8 mouse cellular contexts compared by ENCODE assay signal in genomic region chr4:24850401-24851325, GRCm38 (mm10). TPM values are rescaled to one million over a fixed set of nuclear protein-coding genes. Genes with fewer than 3 reads are reported as not detected.
A peak's percentile ranks its signal among the peaks of the same experiment; 100 is the strongest.
DNase-seq lines count a peak whose midpoint lies in the region; ATAC-seq lines count a peak whose summit lies in the region.

Gene Klhl32 (minus strand): TSS chr4:24851124.

- peak within 1 kb of the TSS; percentile 70 for H3K4me3 ChIP-seq in hindbrain, embryonic 12.5 days

- DNase-seq in Muller cell, postnatal 12 days (ENCODE audit: inconsistent ontology term), result peak; percentile 85
- peak; percentile 90 for DNase-seq in cerebellum, adult 9-10 months
- peak; percentile 70 to 79 for DNase-seq in frontal cortex, postnatal 14 days (ENCODE audit: low spot score in 2 of 2)
- peak; percentile 69 for DNase-seq in left cerebral cortex, adult 11 months (ENCODE audit: low spot score)
- DNase-seq in lung, postnatal 25 days (ENCODE audit: low spot score), result peak; percentile 17
- peak; percentile 82 for DNase-seq in right cerebral cortex, postnatal 14 days
- DNase-seq in urinary bladder, postnatal 36 days (ENCODE audit: low spot score in 2 of 2), result peak; percentile 26 to 47

- peak within 1 kb of the TSS; percentile 75 for H3K9ac ChIP-seq in hindbrain, embryonic 12.5 days

- no peaks in the 10 kb centered on the region for H3K9me3 ChIP-seq in hindbrain, embryonic 12.5 days (replicated peaks)

- H3K4me1 ChIP-seq in hindbrain, embryonic 12.5 days, result peaks cover 10% of the 10 kb centered on the region

- WGBS in hindbrain, embryonic 12.5 days, result under 1% methylated on average over 56 of the region's 63 CpGs

- peak; percentile 96 for ATAC-seq in hindbrain, embryonic 12.5 days (ENCODE audit: low FRiP score)

- H3K4me2 ChIP-seq in hindbrain, embryonic 12.5 days (replicated peaks), result peak within 1 kb of the TSS; percentile 63

- H3K36me3 ChIP-seq in hindbrain, embryonic 12.5 days, result no peaks in the 10 kb centered on the region

- H3K27me3 ChIP-seq in hindbrain, embryonic 12.5 days, result no peaks in the 10 kb centered on the region; the same call in 1 of the 2 replicates

- peak within 1 kb of the TSS; percentile 93 for H3K27ac ChIP-seq in hindbrain, embryonic 12.5 days

RNA-seq across cellular contexts. Expression of gene Klhl32, which starts in this region (rescaled TPM):
- 12.9 and 13.1 TPM in 2 replicates for polyA plus RNA-seq in hindbrain, embryonic 12.5 days (2016; fragmentation: Nextera tagmentation; extraction: Ambion mirVana)

Comparison
In these comparisons a context has a peak if more than half of its experiments do, and no peak if none do; other contexts are left out.
1. Peak in every context shown above with its lines: DNase-seq, ATAC-seq, H3K4me3 ChIP-seq and H3K27ac ChIP-seq.
2. DNase-seq: peak in every context shown above with its lines; median percentile 90 in cerebellum, adult 9-10 months; 85 in Muller cell, postnatal 12 days; 82 in right cerebral cortex, postnatal 14 days; 74 in frontal cortex, postnatal 14 days; 69 in left cerebral cortex, adult 11 months; 36 in urinary bladder, postnatal 36 days; 17 in lung, postnatal 25 days.